Mouse (Mus musculus): ENCODE data around the gene Pgr.

Pgr gene

DNA sequence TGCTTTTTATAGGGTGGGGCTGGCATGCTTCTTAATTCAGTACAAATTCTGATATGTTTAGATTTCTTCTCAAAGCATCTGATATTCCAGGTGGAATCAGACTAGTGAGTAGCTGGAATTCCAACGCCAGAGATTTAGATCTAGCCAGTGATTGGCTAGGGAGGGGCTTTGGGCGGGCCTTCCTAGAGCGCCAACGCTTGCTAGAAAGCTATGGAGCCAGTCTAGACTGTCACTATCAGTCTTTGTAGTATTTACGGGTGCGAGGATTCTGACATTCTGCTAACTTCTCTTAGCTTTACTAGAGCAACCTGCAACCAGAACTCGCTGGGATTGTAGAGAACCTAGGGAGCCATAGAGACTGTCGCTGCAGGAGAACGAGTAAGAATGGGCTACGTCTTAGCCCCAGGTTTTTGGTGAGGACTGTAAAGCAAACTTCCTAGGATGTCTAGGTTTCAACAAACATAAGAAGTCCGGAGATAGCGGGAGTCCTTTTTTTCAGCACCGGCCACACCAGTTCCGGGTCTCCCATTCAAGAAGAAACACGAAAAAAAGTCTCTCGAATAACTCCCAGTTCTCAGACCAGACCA, at the start of gene Pgr:
Pgr (plus strand) TSS at position 218 of the 587 bp plus-strand sequence.
- no peak for DNase-seq (ENCODE audit: low read depth, low spot score)

GRCm38 (mm10) chr9:8857455-8857854, 42.2 kb upstream of the Pgr start:
- no peak for DNase-seq (ENCODE audit: low read depth, low spot score)

- DNase-seq (ENCODE audit: low read depth, low spot score), result no peak
Observed at GRCm38 (mm10) chr9:8868511-8868910, 31.1 kb upstream of the Pgr start.

- no peak for DNase-seq (ENCODE audit: low read depth, low spot score)
Observed at GRCm38 (mm10) chr9:8895205-8895604, 4.4 kb upstream of the Pgr start.

GRCm38 (mm10) chr9:8900203-8901012, 775 bp downstream of the Pgr start:
- no peak for DNase-seq (ENCODE audit: low read depth, low spot score)

GRCm38 (mm10) chr9:8901013-8901646, 1.5 kb downstream of the Pgr start:
- no peak for DNase-seq (ENCODE audit: low read depth, low spot score)

GRCm38 (mm10) chr9:8901647-8902131, 2.1 kb downstream of the Pgr start:
- DNase-seq (ENCODE audit: low read depth, low spot score), result no peak

GRCm38 (mm10) chr9:8902277-8902676, 2.6 kb downstream of the Pgr start:
- DNase-seq (ENCODE audit: low read depth, low spot score), result no peak

DNA sequence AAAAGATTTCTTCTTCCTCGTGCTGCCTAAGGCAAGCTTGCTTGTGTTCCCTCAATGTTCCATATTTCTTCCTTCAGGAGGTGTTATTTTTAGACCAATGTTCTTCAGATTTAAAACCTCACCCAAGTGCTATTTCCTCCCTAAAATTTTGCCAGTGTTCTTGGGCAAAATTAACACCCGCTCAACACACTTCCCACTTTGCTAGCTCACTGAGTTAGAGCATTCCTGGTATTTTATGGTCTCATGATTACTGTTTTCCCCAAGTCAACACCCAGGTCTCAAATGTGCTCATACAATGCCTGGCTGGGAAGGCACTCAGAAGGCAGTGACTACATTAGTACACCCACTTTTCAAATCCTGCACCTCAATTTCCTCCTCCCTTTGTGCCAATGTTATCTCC, 27.9 kb downstream of the Pgr start:
- no peak for DNase-seq (ENCODE audit: low read depth, low spot score)

DNA sequence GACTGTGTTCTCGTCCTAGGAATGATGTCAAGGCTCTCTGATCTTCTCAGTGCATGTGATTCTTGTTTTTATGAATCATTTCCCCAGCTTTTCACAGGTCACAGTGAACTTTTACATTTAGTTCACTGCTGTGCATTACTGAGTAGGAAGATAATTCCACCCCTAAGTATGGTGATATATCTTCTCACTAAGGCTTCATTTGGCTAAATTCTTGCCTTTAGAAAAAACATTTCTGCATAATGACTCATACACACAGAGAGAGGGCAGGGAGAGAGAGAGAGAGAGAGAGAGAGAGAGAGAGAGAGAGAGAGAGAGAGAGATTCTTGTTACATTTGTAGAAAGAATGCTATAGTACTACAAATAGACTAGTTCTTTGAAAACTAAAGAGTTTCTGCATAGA, 38.1 kb downstream of the Pgr start:
- no peak for DNase-seq (ENCODE audit: low read depth, low spot score)

DNA sequence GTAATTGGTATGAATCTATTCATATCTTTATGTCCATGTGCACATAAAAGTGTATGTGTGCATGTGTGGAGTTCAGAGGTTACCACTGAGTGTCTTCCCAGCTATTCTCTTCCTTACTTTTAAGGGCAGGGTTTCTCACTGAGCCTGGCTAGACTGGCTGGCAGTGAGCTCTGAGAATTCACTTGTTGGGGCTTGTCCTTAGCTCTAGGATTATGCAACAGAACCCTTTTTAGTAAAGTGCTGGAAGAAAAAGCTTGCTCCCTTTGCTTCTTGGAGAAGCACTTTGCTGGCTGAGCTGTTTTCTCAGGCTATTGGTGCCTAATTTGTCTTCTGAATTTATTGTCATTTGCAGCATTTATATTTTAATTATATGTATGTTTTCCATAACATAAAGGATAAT, 53.7 kb downstream of the Pgr start:
- DNase-seq (ENCODE audit: low read depth, low spot score), result no peak

DNA sequence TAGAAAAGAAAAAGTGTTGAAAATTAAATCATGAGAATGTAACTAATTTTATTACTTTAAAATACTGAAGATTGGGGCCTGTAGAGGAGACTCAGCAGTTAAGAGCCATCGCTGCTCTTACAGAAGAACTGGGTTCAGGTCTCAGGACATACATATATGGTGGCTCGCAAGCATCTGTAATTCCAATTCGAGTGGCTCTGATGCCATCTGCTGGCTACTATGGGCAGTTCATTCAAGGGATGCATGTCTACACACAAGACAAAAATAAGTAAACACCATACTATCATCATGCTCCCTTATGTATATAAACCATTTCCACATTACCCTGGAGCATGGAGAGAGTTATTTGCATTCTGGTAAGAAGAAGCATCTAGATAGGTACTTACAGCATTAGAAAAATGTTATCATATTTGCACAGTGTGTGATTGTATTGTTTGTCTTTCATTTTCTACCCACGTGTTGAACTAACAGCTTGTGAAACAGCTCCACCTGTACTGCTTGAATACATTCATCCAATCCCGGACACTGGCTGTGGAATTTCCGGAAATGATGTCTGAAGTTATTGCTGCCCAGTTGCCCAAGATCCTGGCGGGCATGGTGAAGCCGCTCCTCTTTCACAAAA, 65.0 kb downstream of the Pgr start:
- no peak for DNase-seq (ENCODE audit: low read depth, low spot score)

DNA sequence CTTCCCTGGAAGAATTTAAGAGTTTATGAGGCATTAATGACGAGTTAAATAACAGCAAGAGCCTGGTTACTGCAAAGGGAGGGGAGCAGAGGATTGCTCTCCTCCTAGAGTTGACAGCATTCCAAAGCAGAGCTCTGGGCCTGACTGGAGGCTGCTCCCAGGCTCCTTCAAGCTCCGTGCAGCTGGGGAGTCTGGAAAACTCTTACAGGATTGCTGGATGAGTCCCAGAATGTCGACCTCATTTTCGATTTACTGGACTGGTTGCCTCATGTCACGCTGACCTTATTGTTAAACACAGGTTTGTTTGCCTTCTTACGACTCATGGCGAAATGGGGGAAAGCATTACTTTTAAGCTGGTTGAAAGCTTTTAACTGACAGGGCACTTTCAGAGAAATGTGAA, 70.6 kb downstream of the Pgr start:
- no peak for DNase-seq (ENCODE audit: low read depth, low spot score)

GRCm38 (mm10) chr9:8971491-8971890, 71.9 kb downstream of the Pgr start, which contains the start of gene Gm16485:
Gene Gm16485 (plus strand): TSS chr9:8971791.
- DNase-seq (ENCODE audit: low read depth, low spot score), result no peak

- DNase-seq (ENCODE audit: low read depth, low spot score), result no peak
Observed at GRCm38 (mm10) chr9:8977775-8978174, 78.1 kb downstream of the Pgr start.

GRCm38 (mm10) chr9:8982315-8982714, 82.7 kb downstream of the Pgr start:
- no peak for DNase-seq (ENCODE audit: low read depth, low spot score)

DNA sequence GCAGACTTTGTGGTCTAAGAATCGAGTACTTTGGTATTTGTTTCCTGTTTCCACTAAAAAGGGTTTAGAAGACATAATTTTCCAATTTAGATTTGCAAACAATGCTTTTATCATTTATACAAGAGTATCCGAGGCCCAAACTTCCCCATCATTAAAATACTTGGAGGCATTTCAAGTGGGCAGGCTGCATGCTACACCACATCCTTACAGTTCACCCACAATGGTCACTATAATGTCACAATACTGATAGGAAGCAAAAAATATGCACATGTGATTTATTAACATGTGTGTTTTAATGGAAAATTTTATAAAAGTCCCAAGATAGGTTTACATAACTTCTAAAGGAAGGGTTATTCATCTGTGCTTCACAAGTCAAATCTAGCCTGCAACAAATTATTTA, 96.9 kb downstream of the Pgr start:
- no peak for DNase-seq (ENCODE audit: low read depth, low spot score)

DNA sequence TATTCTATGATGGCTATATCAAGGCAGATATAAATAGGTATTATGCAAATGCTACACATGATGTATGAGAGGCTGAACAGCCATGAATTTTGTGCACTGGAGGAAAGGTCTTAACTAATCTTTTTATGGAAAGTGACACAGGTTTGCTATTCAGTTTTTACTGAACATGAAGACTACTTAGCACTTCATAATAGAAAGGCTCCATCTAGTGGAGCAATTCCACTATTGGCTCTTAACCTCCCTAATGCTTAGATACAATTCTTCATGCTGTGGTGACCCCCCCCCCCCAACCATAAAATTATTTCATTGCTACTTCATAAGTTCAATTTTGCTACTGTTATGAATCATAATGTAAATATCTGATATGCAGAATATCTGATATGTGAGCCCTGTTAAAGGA, 101.5 kb downstream of the Pgr start:
- DNase-seq (ENCODE audit: low read depth, low spot score), result no peak

DNA sequence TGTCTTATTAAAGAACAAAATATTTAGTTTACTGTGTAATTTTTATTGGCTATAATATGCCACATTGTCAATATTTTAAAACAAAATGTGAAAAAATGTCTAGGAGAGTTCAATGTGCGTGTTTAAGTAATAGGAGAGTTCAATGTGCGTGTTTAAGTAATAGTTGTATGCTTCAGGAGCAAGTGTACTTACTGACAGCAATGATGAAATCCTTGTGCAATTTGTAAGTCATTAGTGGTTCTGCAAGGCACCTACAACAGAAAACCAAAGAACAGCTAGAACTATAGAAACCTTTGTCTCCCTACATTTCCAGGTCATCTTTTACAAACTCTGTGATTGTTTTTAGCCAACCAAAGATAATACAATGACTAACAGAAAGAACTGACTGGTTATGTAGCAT, 115.5 kb downstream of the Pgr start:
- DNase-seq (ENCODE audit: low read depth, low spot score), result no peak

All from c-Kit-negative CD71-positive TER-119-positive erythroid progenitor cells, embryonic 14.5 days (primary cell).